Mouse (Mus musculus) embryonic facial prominence, embryonic 10.5 days (tissue): ENCODE measurements around the gene Exoc6b. TPM values are rescaled to one million over a fixed set of nuclear protein-coding genes. Genes with fewer than 3 reads are reported as not detected.
A peak's percentile ranks its signal among the peaks of the same experiment; 100 is the strongest.

Experiments used
- DNase-seq: peaks from one replicate; pipeline ENCODE4 v3.0.0-alpha.2; 2017; ENCODE audit warnings: low spot score
- H3K27ac ChIP-seq: fragments of 300-500 bp; sonication (generic); replicated peaks from 2 replicates; pipeline ENCODE4 v1.5.1; 2016; ENCODE audit warnings: mild to moderate bottlenecking
- H3K27me3 ChIP-seq: fragments of 300-500 bp; sonication (generic); replicated peaks from 2 replicates; pipeline ENCODE4 v1.6.1; 2016; ENCODE audit warnings: low read depth, mild to moderate bottlenecking; ENCODE audit not compliant: poor library complexity, severe bottlenecking
- H3K36me3 ChIP-seq: fragments of 300-500 bp; sonication (generic); replicated peaks from 2 replicates; pipeline ENCODE4 v1.6.1; 2016; ENCODE audit warnings: mild to moderate bottlenecking, moderate library complexity
- H3K4me1 ChIP-seq: fragments of 300-500 bp; sonication (generic); 2 replicates; pipeline ENCODE4 v1.6.1; 2016
- H3K4me3 ChIP-seq: fragments of 300-500 bp; sonication (generic); 2 replicates; pipeline ENCODE4 v1.5.1; 2016; ENCODE audit warnings: mild to moderate bottlenecking, moderate library complexity
- H3K9me3 ChIP-seq: fragments of 300-500 bp; sonication (generic); 2 replicates; pipeline ENCODE4 v1.6.1; 2016; ENCODE audit warnings: mild to moderate bottlenecking
- WGBS: fragments of 180-500 bp; shearing (Covaris S2); methylation state at CpG from one replicate; pipeline ENCODE4 v1.1.7; 2016; 5-methylcytosine and 5-hydroxymethylcytosine counted together
- polyA plus RNA-seq: library from polyadenylated mRNA; unstranded; fragments of >200 nt; fragmentation: Nextera tagmentation; extraction: Ambion mirVana; gene quantifications from 2 replicates; pipeline ENCODE4 v1.2.1, GENCODE M21; 2016

The Exoc6b gene
- polyA plus RNA-seq, 1 experiment from 2014 or later, result 27.4 TPM

DNA sequence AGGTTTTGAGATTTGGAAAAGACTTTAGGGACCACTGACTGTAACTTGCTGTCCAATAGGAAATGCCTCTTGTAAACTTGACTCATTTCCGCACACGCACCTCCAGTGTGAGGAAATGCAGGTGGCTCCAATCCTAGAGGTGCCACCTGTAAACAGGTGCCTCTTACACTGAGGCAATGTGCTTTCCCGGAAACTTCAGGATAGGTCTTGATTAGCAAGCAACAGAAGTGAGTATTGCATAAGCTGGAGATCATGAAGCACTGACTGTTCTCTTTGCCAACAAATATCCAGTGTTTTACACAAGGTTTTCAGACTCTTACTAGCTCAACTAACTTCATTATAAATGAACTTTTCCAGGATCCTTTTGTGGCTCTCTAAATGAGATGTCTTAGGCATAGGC lies 377.4 kb downstream of the Exoc6b start:
- Histone ChIP-seq H3K27ac (no peak overlapping the region), H3K9me3 (no peaks in the 10 kb centered on the region), H3K27me3 (no peaks in the 10 kb centered on the region), H3K4me3 (no peak overlapping the region), H3K36me3 (no peaks in the 10 kb centered on the region), H3K4me1 (peaks cover 36% of the 10 kb centered on the region)
- DNase-seq, result no peak
- WGBS, result 89% methylated on average over 3 of the region's 3 CpGs

DNA sequence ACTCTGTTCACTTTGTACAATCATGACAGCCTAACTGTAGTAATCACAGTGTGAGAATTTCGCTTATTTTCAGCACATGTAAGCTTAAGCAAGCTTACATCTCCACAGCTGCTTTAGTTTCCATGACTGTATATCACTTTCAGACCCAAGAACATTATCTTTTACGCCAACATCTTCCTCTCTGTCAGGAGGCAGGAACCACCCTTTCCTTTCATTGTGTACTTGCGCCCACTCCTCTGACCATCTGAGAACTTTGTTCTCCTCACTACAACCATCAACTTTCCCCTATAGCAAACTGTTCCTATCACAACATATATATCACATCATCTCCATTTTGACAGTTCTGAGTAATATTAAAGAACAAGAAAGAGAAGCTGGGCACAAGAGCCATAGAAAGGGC lies 391.5 kb downstream of the Exoc6b start:
- Histone ChIP-seq H3K4me1 (no peaks in the 10 kb centered on the region), H3K9me3 (no peaks in the 10 kb centered on the region), H3K36me3 (no peaks in the 10 kb centered on the region), H3K27ac (no peak overlapping the region), H3K4me3 (no peak overlapping the region), H3K27me3 (no peaks in the 10 kb centered on the region)
- 85% methylated on average over 3 of the region's 3 CpGs for WGBS
- no peak for DNase-seq

DNA sequence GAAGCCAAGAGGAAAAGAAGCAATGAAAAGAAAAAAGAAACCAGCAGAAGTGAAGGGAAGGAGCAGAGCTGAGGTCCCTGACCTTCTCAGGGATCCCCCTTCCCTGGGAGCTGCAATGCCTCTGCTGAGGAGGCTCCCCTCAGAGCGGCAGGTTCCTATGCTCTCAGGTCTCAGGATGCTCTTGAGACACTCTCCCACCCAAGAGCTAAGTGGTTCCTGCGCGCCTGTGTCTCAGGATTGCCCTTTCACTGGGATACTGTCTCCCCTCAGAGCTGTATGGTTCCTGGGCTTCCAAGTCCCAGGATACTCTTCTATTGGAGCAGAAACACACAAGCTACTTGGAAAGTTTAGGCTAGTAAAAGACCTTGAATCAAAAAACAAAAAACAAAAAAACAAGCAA lies 394.4 kb downstream of the Exoc6b start:
- 92% methylated on average over 3 of the region's 3 CpGs for WGBS
- H3K36me3 ChIP-seq, result no peaks in the 10 kb centered on the region; the same call in 1 of the 2 replicates
- DNase-seq, result no peak
- H3K27ac ChIP-seq, result no peak overlapping the region
- H3K9me3 ChIP-seq, result peaks cover 6% of the 10 kb centered on the region; the same call in 1 of the 2 replicates
- no peak overlapping the region for H3K4me3 ChIP-seq
- H3K4me1 ChIP-seq, result no peaks in the 10 kb centered on the region
- H3K27me3 ChIP-seq, result no peaks in the 10 kb centered on the region

DNA sequence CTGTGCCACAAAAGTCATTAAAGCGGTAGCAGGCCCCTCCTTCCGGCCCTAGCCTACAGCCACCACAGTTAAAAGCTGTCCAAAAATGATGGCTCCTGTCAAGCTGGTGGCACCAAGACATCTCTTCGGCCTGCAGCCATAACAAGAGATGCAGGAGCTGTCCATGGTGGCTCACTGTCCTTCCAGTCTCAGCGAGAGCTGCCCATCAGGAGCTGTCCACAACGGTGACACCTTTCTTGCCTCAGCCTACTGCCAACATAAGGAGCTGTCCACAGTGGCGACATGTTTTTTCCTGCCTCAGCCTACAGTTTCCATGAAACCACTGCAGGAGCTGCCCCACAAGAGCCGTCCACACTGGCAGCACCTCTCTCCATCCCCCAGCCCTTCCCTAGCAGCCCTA lies 395.2 kb downstream of the Exoc6b start:
- Histone ChIP-seq H3K9me3 (peaks cover 6% of the 10 kb centered on the region; the same call in 1 of the 2 replicates), H3K27ac (no peak overlapping the region), H3K36me3 (no peaks in the 10 kb centered on the region; the same call in 1 of the 2 replicates), H3K4me3 (no peak overlapping the region), H3K4me1 (no peaks in the 10 kb centered on the region), H3K27me3 (no peaks in the 10 kb centered on the region)
- peak; percentile 50 for DNase-seq
- WGBS, result 81% methylated on average over 7 of the region's 7 CpGs

DNA sequence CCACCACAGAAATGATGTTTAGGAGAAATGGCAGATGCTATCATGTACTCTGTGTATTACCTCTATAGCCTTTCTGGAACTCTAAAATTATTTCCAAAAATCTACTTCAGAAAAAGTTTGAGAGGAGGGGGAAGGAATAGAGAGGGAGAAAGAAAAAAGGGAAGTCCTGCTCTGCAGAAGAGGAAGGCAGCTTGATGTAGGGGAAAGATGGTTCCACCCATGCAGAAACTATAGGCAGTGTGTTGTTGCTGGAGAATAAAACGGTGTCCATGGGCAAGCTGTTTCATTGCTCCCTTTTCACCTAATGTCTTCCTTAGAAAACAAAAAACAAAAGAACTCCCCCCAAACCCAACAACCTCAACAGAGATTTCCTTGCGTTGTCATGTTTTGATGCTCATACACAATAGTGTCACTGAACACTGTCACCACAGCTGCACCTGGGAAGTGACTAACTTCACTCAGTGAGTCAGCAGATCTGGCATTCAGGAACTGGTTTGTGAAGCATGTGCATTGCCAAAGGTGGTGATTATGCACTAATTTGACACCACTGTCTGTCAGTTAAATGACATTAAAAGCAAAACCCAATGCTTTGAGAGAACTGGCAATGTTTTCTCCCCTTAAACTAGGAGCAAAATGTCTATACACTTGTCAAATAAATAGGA lies 407.7 kb downstream of the Exoc6b start:
- Histone ChIP-seq H3K4me1 (peaks cover 22% of the 10 kb centered on the region), H3K27me3 (no peaks in the 10 kb centered on the region), H3K36me3 (no peaks in the 10 kb centered on the region), H3K4me3 (no peak overlapping the region), H3K9me3 (no peaks in the 10 kb centered on the region), H3K27ac (no peak overlapping the region)
- WGBS, result 79% methylated on average over 2 of the region's 2 CpGs
- no peak for DNase-seq

DNA sequence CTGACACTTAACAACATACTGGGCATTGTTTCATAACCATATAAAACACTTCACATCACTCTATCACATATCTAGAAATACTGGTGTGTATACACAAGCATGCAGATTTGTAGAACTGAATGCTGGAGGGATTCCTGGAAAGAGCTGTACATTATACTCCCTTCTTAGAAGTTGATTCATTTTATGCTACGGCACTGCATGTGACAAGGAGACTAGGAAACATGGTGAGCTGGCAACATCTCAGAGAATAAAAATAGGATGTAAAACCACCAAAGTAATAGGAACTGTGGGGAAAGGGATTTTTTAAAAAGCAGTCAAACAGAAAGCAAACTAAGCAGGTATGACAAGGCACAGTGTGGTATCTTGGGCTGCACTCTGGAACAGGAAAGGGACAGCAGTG lies 408.3 kb downstream of the Exoc6b start:
- H3K4me1 ChIP-seq, result peaks cover 26% of the 10 kb centered on the region
- no peaks in the 10 kb centered on the region for H3K27me3 ChIP-seq
- DNase-seq, result no peak
- H3K36me3 ChIP-seq, result no peaks in the 10 kb centered on the region
- H3K9me3 ChIP-seq, result no peaks in the 10 kb centered on the region
- 91% methylated on average over 1 of the region's 1 CpGs for WGBS
- H3K27ac ChIP-seq, result no peak overlapping the region
- no peak overlapping the region for H3K4me3 ChIP-seq

DNA sequence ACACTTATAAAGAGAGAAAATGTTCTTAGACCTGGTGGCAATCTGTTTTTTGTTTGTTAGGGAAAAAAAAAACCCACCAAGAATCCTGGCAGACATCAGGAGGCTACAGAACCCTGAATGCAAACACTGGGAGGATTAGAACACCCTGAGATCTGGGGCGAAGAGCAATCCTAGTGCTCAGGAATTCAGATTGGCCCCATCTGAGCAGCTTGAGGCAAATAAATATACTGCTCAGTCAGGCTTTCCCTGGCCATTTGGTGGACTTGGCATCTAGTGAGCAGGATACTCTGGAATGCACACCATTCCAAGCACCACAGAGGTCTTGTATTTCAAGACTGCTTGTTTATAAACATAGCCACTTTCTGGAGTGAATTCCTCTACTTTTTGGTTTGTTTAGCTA lies 412.2 kb downstream of the Exoc6b start:
- Histone ChIP-seq H3K27ac (no peak overlapping the region), H3K27me3 (no peaks in the 10 kb centered on the region), H3K9me3 (no peaks in the 10 kb centered on the region), H3K4me1 (peaks cover 21% of the 10 kb centered on the region), H3K4me3 (no peak overlapping the region), H3K36me3 (no peaks in the 10 kb centered on the region)
- 45% methylated on average over 1 of the region's 1 CpGs for WGBS
- DNase-seq, result peak; percentile 25

DNA sequence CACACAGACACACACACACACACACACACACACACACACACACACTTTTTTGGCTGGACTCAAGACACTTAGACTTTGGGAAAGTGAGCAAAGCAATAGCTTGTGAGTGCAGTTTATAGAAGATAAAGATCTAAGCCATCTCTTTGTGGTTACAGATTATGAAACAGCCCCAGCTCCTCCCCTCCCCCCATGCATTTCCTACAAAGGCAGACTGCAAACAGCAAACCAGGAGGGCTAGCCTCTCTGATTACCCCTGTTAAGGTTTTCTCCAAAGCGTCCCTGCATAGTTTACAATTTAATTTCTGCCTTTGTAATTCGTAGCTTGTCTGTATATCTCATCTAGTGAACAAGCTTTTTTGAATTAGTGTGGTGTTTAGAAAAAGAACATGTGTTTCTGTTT lies 412.6 kb downstream of the Exoc6b start:
- H3K27me3 ChIP-seq, result no peaks in the 10 kb centered on the region
- H3K9me3 ChIP-seq, result no peaks in the 10 kb centered on the region
- H3K27ac ChIP-seq, result peak overlapping the region; percentile 51; the same call in 1 of the 2 replicates
- no peaks in the 10 kb centered on the region for H3K36me3 ChIP-seq
- no peak overlapping the region for H3K4me3 ChIP-seq
- H3K4me1 ChIP-seq, result peaks cover 21% of the 10 kb centered on the region
- 32% methylated on average over 2 of the region's 2 CpGs for WGBS
- DNase-seq, result peak; percentile 37

DNA sequence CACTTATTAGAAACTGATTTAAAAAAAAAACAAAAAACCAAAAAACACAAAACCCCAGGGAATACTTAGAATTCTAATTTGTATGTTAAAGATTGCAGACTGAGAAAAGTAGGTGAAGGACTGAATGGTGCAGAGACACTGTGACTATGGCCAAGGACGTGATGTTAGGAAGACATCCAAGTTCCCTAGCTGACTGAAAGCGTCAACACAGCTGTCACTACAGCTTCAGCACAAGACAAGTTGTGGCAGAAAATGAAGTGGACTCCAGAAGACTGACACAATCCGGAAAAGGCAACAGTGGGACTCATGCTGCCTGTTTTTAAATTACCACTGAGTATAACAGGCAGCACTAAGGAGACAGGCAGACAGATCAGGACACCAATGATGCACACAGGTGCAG lies 417.4 kb downstream of the Exoc6b start:
- H3K27ac ChIP-seq, result no peak overlapping the region
- no peak for DNase-seq
- H3K36me3 ChIP-seq, result no peaks in the 10 kb centered on the region
- 92% methylated on average over 3 of the region's 3 CpGs for WGBS
- no peaks in the 10 kb centered on the region for H3K9me3 ChIP-seq
- no peak overlapping the region for H3K4me3 ChIP-seq
- peaks cover 23% of the 10 kb centered on the region for H3K4me1 ChIP-seq
- H3K27me3 ChIP-seq, result no peaks in the 10 kb centered on the region

DNA sequence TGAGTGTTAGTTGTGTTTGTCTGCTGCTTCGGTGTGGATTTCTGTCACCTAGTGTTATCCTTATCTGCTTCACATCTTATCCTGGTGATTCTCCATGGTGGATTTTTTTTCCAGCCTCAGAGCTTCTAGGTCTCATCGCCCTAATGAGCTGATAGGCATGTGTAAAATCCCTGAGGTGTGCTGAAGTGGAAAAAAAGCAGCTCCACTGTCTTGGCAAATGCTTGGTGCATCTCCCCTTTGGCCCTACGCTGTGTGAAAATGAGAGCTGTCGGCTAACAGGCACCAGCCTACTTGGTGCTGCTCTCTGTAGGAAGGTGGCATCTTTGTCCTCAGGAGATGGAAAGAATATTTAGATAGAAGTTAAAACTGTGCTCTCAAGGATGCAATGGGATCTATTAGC lies 422.1 kb downstream of the Exoc6b start:
- WGBS, result 74% methylated on average over 4 of the region's 4 CpGs
- Histone ChIP-seq H3K9me3 (no peaks in the 10 kb centered on the region), H3K4me1 (peaks cover 14% of the 10 kb centered on the region), H3K27me3 (no peaks in the 10 kb centered on the region), H3K36me3 (no peaks in the 10 kb centered on the region), H3K27ac (no peak overlapping the region), H3K4me3 (no peak overlapping the region)
- no peak for DNase-seq

DNA sequence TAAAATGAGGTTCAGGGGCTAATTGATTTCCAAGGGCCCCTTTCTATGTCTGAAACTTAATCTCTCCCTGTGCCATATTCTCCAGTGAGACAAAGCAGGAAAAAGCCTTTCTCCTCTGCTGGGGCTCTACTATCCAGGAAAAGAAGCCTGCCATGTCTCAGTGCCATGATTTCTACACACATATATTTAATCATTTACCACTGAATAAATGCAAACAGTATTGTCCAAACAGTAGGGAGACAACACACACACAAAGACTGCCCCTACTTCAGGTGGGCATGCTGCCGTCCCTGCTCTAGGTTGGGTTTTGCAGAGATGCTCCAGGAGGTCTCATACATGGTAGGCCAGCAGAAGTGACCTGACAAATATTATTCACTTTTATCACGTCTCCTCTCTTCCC lies 422.6 kb downstream of the Exoc6b start:
- 74% methylated on average over 2 of the region's 2 CpGs for WGBS
- H3K27ac ChIP-seq, result no peak overlapping the region
- no peak overlapping the region for H3K4me3 ChIP-seq
- no peaks in the 10 kb centered on the region for H3K9me3 ChIP-seq
- no peaks in the 10 kb centered on the region for H3K27me3 ChIP-seq
- no peak for DNase-seq
- peaks cover 14% of the 10 kb centered on the region for H3K4me1 ChIP-seq
- H3K36me3 ChIP-seq, result no peaks in the 10 kb centered on the region

DNA sequence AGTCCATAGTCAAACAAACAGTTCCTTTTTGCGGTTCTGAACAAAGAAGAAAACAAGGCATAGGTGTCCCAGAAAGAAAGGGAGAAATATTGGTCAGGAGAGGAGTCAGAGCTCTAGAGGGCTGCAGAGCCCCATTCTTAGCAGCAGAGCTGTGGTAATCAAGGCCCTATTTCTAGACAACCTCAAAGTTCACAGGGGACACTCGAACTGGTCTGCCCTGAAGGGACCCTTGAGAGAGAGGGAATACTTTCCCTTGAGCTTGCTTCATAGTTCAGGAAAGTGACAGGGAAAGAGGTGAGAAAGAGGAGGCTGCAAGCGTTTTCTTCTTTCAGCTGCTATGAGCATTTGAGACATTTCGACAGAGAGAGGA lies 428.3 kb downstream of the Exoc6b start:
- Histone ChIP-seq H3K9me3 (no peaks in the 10 kb centered on the region), H3K27me3 (no peaks in the 10 kb centered on the region), H3K4me1 (peaks cover 16% of the 10 kb centered on the region), H3K27ac (no peak overlapping the region; the same call in 1 of the 2 replicates), H3K36me3 (no peaks in the 10 kb centered on the region), H3K4me3 (no peak overlapping the region)
- WGBS, result 76% methylated on average over 4 of the region's 4 CpGs
- no peak for DNase-seq

DNA sequence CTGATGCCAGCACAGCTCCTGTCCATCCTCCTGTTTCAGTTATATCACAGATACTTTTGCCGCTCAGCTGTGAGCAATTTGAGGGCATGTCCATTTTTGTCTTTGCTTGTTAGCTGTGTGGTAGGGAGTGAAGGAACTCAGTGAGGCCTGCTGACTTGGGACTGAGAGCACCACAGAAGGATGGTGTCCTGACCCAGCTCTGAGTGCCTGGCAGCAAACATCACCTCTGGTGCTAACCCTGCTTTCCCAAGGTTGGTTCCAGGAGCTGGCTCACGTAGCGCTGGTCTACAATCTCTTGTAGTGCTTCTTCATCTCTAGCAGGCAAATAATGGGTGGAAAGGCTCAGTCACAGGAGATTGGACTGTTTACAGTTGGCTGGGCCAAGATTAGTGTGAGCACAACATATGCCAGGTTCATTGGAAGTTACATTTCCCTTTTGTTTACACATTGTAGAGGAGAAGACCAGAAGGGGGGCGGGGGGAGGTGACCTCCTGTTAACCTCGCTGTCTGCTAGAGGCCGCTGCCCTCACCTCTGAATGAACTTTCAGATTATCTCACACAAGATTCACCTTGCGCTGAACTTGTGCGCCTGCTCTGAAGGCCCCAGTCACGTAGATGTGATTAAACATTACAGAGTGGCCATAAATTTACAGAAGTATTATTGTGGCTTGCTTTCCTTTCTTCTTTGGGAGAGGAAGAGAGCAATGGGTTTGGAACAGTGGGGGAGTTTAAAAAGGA lies 428.8 kb downstream of the Exoc6b start:
- H3K36me3 ChIP-seq, result no peaks in the 10 kb centered on the region
- H3K4me1 ChIP-seq, result peaks cover 16% of the 10 kb centered on the region
- peak overlapping the region; percentile 59 for H3K27ac ChIP-seq
- DNase-seq, result peak; percentile 64
- H3K9me3 ChIP-seq, result no peaks in the 10 kb centered on the region
- WGBS, result 59% methylated on average over 9 of the region's 9 CpGs
- H3K4me3 ChIP-seq, result no peak overlapping the region
- H3K27me3 ChIP-seq, result no peaks in the 10 kb centered on the region
